Mouse (Mus musculus) CH12.LX (cell line): Measurements from ENCODE around the gene Fbxw11. TPM values are rescaled to one million over a fixed set of nuclear protein-coding genes. Genes with fewer than 3 reads are reported as not detected.

Experiments used
- DNase-seq: peaks from one replicate; pipeline ENCODE4 v3.0.0-alpha.2; 2013; ENCODE audit errors: extremely low read depth
- H3K27ac ChIP-seq: 2 replicates; pipeline ENCODE4 v1.5.1; 2012; ENCODE audit warnings: low read depth, mild to moderate bottlenecking, control low read depth, moderate library complexity; ENCODE audit not compliant: insufficient read depth
- H3K27me3 ChIP-seq: replicated peaks from 2 replicates; pipeline ENCODE3; 2012; ENCODE audit warnings: inconsistent platforms
- H3K36me3 ChIP-seq, 2 experiments: replicated peaks in 1 of 2; 2 replicates each; pipeline versions ENCODE3 to v1.6.1; 2012; ENCODE audit warnings: inconsistent platforms in 1 of 2, low read length in 1 of 2, mild to moderate bottlenecking in 1 of 2, mixed read lengths in 1 of 2, moderate library complexity in 1 of 2; ENCODE audit not compliant: control insufficient read depth in 1 of 2, insufficient read depth in 1 of 2
- H3K4me1 ChIP-seq, 2 experiments: 2 replicates each; pipeline ENCODE4 v1.6.1; 2012; ENCODE audit warnings: inconsistent platforms in 1 of 2, moderate library complexity in 1 of 2; ENCODE audit not compliant: insufficient read depth in 2 of 2, control insufficient read depth in 1 of 2
- H3K4me2 ChIP-seq: 2 replicates; pipeline ENCODE4 v1.6.1; 2012; ENCODE audit warnings: low read depth, mild to moderate bottlenecking, control low read depth; ENCODE audit not compliant: poor library complexity, insufficient read depth, severe bottlenecking
- H3K4me3 ChIP-seq, 3 experiments: fragments of 150-350 bp in 1 of 3; sonication (generic) in 1 of 3; replicated peaks in 1 of 3; 2 replicates each; pipeline versions ENCODE3 to v1.5.1; 2011 to 2012; ENCODE audit warnings: low read depth in 2 of 3, low read length in 2 of 3, mild to moderate bottlenecking in 2 of 3, moderate library complexity in 2 of 3, control low read depth in 1 of 3, improper control_type of control experiment in 1 of 3, inconsistent platforms in 1 of 3, mixed read lengths in 1 of 3; ENCODE audit not compliant: poor library complexity in 1 of 3
- H3K79me2 ChIP-seq: replicated peaks from 2 replicates; pipeline ENCODE4 v1.6.1; 2012; ENCODE audit warnings: mild to moderate bottlenecking, moderate library complexity; ENCODE audit not compliant: control insufficient read depth, poor library complexity, insufficient read depth, severe bottlenecking; ENCODE audit errors: extremely low read depth
- H3K9ac ChIP-seq: 2 replicates; pipeline ENCODE4 v1.6.1; 2012; ENCODE audit warnings: low read depth, mild to moderate bottlenecking, control low read depth, moderate library complexity; ENCODE audit not compliant: insufficient read depth
- H3K9me3 ChIP-seq: replicated peaks from 2 replicates; pipeline ENCODE3; 2012; ENCODE audit warnings: low read length, inconsistent platforms, mixed read lengths
- CHD1 ChIP-seq: IDR thresholded peaks from 2 replicates; pipeline ENCODE4 v1.6.1; 2012; ENCODE audit warnings: low read depth, low read length, improper control_type of control experiment, inconsistent platforms
- EP300 ChIP-seq: IDR thresholded peaks from 2 replicates; pipeline ENCODE4 v1.6.1; 2011; ENCODE audit warnings: low read length, improper control_type of control experiment
- IRF4 ChIP-seq: IDR thresholded peaks from 2 replicates; pipeline ENCODE4 v1.6.1; 2014; ENCODE audit warnings: low read depth, mild to moderate bottlenecking, inconsistent platforms, low read length, improper control_type of control experiment
- JUN ChIP-seq: IDR thresholded peaks from 2 replicates; pipeline ENCODE4 v1.6.1; 2011; ENCODE audit warnings: low read depth, mild to moderate bottlenecking, low read length, improper control_type of control experiment, moderate library complexity; ENCODE audit not compliant: insufficient read depth
- JUND ChIP-seq: conservative IDR thresholded peaks from 2 replicates; pipeline ENCODE4 v1.6.1; 2011; ENCODE audit warnings: low read depth, low read length, improper control_type of control experiment
- MAX ChIP-seq: IDR thresholded peaks from 2 replicates; pipeline ENCODE4 v1.6.1; 2011; ENCODE audit warnings: low read length, improper control_type of control experiment
- MAZ ChIP-seq: IDR thresholded peaks from 2 replicates; pipeline ENCODE4 v1.6.1; 2012; ENCODE audit warnings: low read depth, mild to moderate bottlenecking, inconsistent platforms, low read length, improper control_type of control experiment, moderate library complexity
- MYC ChIP-seq: IDR thresholded peaks from 2 replicates; pipeline ENCODE4 v1.6.1; 2011; ENCODE audit warnings: low read depth, mild to moderate bottlenecking, improper control_type of control experiment, low read length
- NELFE ChIP-seq: IDR thresholded peaks from 2 replicates; pipeline ENCODE4 v1.6.1; 2011; ENCODE audit warnings: low read depth, low read length, improper control_type of control experiment
- POLR2AphosphoS2 ChIP-seq: IDR thresholded peaks from 2 replicates; pipeline ENCODE4 v1.6.1; 2011; ENCODE audit warnings: low read depth, low read length, improper control_type of control experiment
- RCOR1 ChIP-seq: conservative IDR thresholded peaks from 2 replicates; pipeline ENCODE4 v1.6.1; 2012; ENCODE audit warnings: low read depth, mild to moderate bottlenecking, inconsistent platforms, low read length, improper control_type of control experiment
- UBTF ChIP-seq: IDR thresholded peaks from 2 replicates; pipeline ENCODE4 v1.6.1; 2012; ENCODE audit warnings: low read depth, mild to moderate bottlenecking, inconsistent platforms, low read length, improper control_type of control experiment, moderate library complexity
- USF1 ChIP-seq: IDR thresholded peaks from 2 replicates; pipeline ENCODE4 v1.6.1; 2014; ENCODE audit warnings: low read depth, mild to moderate bottlenecking, inconsistent platforms, low read length, improper control_type of control experiment
- USF2 ChIP-seq: conservative IDR thresholded peaks from 2 replicates; pipeline ENCODE4 v1.6.1; 2011; ENCODE audit warnings: low read depth, low read length, improper control_type of control experiment
- ZC3H11A ChIP-seq: IDR thresholded peaks from 2 replicates; pipeline ENCODE4 v1.6.1; 2012; ENCODE audit warnings: low read depth, mild to moderate bottlenecking, inconsistent platforms, low read length, improper control_type of control experiment
- ZNF384 ChIP-seq: IDR thresholded peaks from 2 replicates; pipeline ENCODE4 v1.6.1; 2012; ENCODE audit warnings: low read depth, low read length, improper control_type of control experiment, inconsistent platforms
- dilution Hi-C: fragments of 300-500 bp; cut with MboI; formaldehyde crosslinking; loops from 2 replicates; pipeline ENCODE4 v1.14.3; 2020; ENCODE audit warnings: low sequenced_read_pairs; ENCODE audit not compliant: extremely low pct_unique_long_range_greater_than_20kb, extremely low pct_ligation_motif_present
- in situ Hi-C: fragments of 300-500 bp; cut with MboI; formaldehyde crosslinking; loops from 3 replicates; pipeline ENCODE4 v1.14.3; 2019; ENCODE audit warnings: low sequenced_read_pairs, low pct_ligation_motif_present, low pct_unique_long_range_greater_than_20kb, mixed read lengths
- polyA plus RNA-seq: library from polyadenylated mRNA; unstranded; fragments of >175 nt; gene quantifications from 2 replicates; pipeline ENCODE4 v1.2.1, GENCODE M21; 2012; ENCODE audit warnings: low read depth; ENCODE audit not compliant: insufficient read length
- total RNA-seq, 2 experiments: library from RNA; depleted of rRNA; stranded (reverse); fragments of 300-350 nt in 1 of 2; fragments of >200 nt in 1 of 2; gene quantifications; 2 replicates each; pipeline ENCODE4 v1.2.3; 2012 to 2014

Gene Fbxw11
- total and polyA plus RNA-seq, 3 experiments, result 54.5 to 85.0 (median 58.5) TPM

DNA sequence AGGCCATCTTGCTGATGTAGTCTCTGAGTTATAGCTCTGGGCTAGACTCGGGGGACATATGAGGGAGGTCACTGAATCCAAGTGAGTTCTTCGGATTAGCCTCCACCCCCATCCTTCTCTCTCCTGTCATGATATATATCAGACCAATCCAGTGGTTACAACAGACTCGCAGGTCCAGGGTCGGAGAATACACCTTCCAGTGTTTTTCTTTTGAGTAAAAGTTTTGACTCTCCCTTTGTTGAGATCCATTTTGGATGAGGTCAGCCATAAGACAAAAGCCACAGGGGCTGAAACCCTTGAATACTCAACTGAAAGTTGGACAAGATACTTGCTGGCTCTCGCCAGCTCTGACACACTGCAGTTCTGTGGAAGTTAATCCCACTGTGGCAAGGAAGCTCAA is 143.7 kb downstream of the Fbxw11 start:
- Histone ChIP-seq H3K9ac (no peak overlapping the region), H3K36me3 (no peaks in the 10 kb centered on the region), H3K9me3 (no peaks in the 10 kb centered on the region), H3K79me2 (no peaks in the 10 kb centered on the region), H3K4me2 (no peak overlapping the region), H3K4me1 (peaks cover 0 to 5% of the 10 kb centered on the region in 2 experiments; a peak in 2 of 4 replicates), H3K4me3 (no peak overlapping the region), H3K27me3 (no peaks in the 10 kb centered on the region), H3K27ac (no peak overlapping the region)
- dilution Hi-C loops, result no loop called here
- TF ChIP-seq RCOR1 (no peak), CHD1 (no peak), MYC (no peak), UBTF (no peak), EP300 (no peak)
- DNase-seq, result no peak
- in situ Hi-C loops, result no loop called here

- H3K4me3 ChIP-seq, result no peak overlapping the region
Observed at GRCm38 (mm10) chr11:32794759-32795445, 152.4 kb downstream of the Fbxw11 start.

More at GRCm38 (mm10) chr11:32794759-32795445, 152.4 kb downstream of the Fbxw11 start:
- TF ChIP-seq ZC3H11A (no peak), IRF4 (no peak), NELFE (no peak), ZNF384 (no peak), MAX (no peak), USF1 (no peak), JUN (no peak), POLR2AphosphoS2 (no peak), USF2 (no peak), JUND (no peak), MAZ (no peak)
- TF ChIP-seq, all 38 proteins: peak for 0
- in situ Hi-C loops (no loop called here), dilution Hi-C loops (no loop called here)
- Histone ChIP-seq H3K4me1 (peaks cover 0 to 7% of the 10 kb centered on the region in 2 experiments; a peak in 2 of 4 replicates), H3K36me3 (no peaks in the 10 kb centered on the region), H3K4me2 (no peak overlapping the region), H3K9me3 (no peaks in the 10 kb centered on the region), H3K79me2 (no peaks in the 10 kb centered on the region), H3K9ac (no peak overlapping the region), H3K27ac (no peak overlapping the region), H3K27me3 (no peaks in the 10 kb centered on the region)
- no peak for DNase-seq

Other genes with a start within 250 kb of the Fbxw11 start
- gene Ubtd2, start 187.4 kb upstream of the Fbxw11 start, total RNA-seq (2012; rRNA removed), result 10.3 and 13.4 TPM in 2 replicates
- gene Ubtd2, start 187.4 kb upstream of the Fbxw11 start, total RNA-seq (2014; rRNA removed), result 17.8 and 21.4 TPM in 2 replicates
- 17.4 and 18.2 TPM in 2 replicates for gene Ubtd2, start 187.4 kb upstream of the Fbxw11 start, polyA plus RNA-seq
- 0.25 TPM in 1 of 2 replicates, not detected in the other for gene Efcab9, start 110.6 kb upstream of the Fbxw11 start, total RNA-seq (2012; rRNA removed)
- gene Efcab9, start 110.6 kb upstream of the Fbxw11 start, total RNA-seq (2014; rRNA removed), result not detected in 2 replicates
- gene Efcab9, start 110.6 kb upstream of the Fbxw11 start, polyA plus RNA-seq, result 1.1 and 1.5 TPM in 2 replicates
- 18.6 and 23.2 TPM in 2 replicates for gene Stk10, start 109.4 kb upstream of the Fbxw11 start, total RNA-seq (2012; rRNA removed)
- 19.2 and 20.0 TPM in 2 replicates for gene Stk10, start 109.4 kb upstream of the Fbxw11 start, total RNA-seq (2014; rRNA removed)
- 37.4 and 40.3 TPM in 2 replicates for gene Stk10, start 109.4 kb upstream of the Fbxw11 start, polyA plus RNA-seq
- not detected in 2 replicates for gene Smim23, start 181.9 kb downstream of the Fbxw11 start, total RNA-seq (2012; rRNA removed)
- not detected in 2 replicates for gene Smim23, start 181.9 kb downstream of the Fbxw11 start, total RNA-seq (2014; rRNA removed)
- gene Smim23, start 181.9 kb downstream of the Fbxw11 start, polyA plus RNA-seq, result not detected in 2 replicates